Mouse (Mus musculus) monocyte, adult 2 months (primary cell): Measurements from ENCODE around the gene Fras1.

Experiments used
- DNase-seq, 2 experiments: peaks; one replicate each; pipeline ENCODE4 v3.0.0; 2022; ENCODE audit warnings: low spot score in 2 of 2, low read depth in 1 of 2

Gene Fras1

GRCm38 (mm10) chr5:96558049-96558804 is 184.5 kb downstream of the Fras1 start:
- no peak for DNase-seq

DNA sequence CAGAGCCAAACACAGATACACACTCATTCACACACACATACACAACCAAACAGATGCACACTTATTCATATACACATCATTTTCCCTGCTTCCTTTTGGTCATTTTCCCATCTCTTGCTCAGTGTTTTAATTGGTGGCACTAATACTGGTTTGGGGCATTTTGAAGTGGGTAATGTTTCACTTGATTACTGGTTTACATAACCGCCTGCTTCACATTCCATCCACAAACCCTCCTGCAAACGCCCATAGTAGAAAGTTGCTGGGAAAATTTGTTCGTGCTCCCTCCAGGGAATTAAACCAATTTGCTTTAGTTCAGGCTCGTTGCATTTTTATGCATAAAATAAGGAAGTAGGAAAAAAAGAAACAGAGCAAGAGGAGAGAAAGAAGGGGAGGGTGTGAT is 200.8 kb downstream of the Fras1 start:
- DNase-seq: no peak

GRCm38 (mm10) chr5:96578705-96579104 is 204.9 kb downstream of the Fras1 start:
- no peak for DNase-seq

GRCm38 (mm10) chr5:96579938-96580337 is 206.2 kb downstream of the Fras1 start:
- no peak for DNase-seq

DNA sequence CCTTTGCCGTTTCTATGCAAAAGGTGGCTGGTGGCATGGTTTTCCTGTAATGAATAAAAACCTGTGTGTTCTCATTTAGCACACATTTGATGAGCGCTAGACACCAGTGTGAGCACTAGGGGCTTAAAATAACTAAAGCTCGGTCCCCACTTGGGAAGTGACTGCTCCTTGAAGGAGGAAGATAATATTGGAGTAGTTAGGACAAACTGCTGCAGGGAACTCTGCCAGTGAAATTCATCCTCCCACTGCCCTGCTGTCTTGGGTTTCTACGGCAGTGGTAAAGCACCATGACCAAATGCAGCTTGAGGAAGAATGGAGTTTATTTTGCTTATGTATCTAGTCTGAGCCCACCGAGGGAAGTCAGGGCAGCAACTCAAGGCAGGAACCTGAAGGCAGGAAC is 211.0 kb downstream of the Fras1 start:
- no peak for DNase-seq

GRCm38 (mm10) chr5:96590621-96591020 is 216.9 kb downstream of the Fras1 start:
- no peak for DNase-seq

GRCm38 (mm10) chr5:96595793-96596192 is 222.0 kb downstream of the Fras1 start:
- DNase-seq: no peak

DNA sequence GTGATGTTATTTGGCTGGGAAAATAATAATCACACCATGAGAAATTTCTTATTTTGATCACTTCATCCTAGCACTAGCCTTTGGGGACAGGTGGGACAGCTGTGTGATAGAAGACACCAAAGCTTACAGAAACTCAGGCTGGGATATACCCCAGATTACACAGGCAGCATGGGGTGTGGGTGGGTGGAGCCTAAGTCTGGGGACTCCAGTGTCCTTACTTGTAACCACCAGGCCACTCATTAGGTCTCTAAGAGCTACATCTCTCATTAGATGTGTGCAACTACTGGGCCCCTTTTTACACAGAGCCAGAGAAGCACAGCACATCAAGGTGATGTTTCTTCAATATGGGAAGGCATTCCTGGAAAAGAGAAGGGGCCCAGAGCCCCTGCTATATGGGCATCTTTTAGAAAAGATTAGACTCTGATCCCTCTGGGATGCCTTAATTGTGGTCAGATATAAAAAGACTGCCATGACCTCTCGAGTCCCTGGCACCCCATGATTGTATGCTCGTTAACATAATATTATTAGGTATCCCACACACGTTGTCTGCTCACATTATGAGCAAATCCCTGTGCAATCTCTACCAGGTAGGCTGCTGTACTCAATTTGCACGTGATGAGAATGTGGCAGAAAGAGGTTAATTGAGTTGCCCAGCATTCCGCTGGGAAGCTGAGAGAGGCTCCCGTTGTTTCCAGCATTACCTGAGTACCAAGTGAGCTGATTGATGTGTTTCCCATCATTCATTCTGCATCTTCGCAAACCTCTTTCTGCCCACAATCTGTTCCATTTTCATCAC is 230.4 kb downstream of the Fras1 start:
- DNase-seq: no peak

- DNase-seq: no peak
Measured at GRCm38 (mm10) chr5:96608036-96608435, 234.3 kb downstream of the Fras1 start.

DNA sequence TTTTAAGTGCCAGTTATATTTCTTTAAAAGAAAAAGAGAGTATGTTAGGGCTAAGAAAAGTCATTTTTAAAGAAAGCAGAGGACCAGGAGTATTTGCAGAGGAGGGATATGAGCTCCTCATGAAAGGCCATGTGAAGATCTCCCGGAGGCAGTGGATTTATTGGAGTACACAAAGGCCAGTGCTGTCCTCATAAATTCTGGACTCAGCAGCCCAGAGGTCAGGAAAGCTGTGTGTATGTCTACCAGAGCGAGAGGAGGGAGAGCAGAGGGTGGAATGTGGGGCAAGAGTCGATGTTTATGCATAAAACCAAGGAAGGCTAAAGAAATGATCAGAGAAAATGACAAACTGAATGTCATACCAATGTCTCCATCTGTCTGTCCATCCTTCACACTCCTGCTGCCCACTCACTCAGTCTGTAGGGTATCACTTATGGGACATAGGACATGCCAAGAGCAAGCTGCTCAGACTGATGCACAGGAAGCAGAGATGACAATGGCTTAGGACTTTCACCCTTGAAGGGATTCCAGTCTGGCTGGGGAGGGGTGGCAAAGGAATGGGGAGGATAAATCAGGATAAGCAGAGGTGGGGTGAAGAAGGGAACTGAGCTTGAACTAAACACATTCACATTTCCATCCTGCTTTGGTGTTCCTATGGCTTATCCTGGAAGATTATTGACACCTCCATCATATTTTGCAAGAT is 235.0 kb downstream of the Fras1 start:
- no peak for DNase-seq

DNA sequence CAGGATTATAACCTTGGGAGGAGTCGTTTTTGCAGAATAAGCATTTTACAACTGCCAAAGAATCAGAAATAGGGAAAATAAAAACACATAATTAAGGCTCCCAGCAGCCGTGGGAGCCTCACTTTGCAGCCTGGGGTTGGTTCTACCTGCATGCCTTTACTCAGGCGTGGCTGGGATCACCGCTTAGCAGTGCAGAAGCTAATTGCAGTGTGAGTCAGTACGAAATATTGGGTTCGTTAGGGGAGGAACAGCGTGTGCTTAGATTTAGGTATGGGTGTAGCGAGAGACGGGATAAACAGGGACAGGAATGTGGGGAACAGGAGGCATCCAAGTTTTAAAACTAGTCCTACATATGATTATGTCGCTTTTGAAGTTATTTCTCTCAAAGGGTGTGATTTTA is 238.3 kb downstream of the Fras1 start:
- no peak for DNase-seq

DNA sequence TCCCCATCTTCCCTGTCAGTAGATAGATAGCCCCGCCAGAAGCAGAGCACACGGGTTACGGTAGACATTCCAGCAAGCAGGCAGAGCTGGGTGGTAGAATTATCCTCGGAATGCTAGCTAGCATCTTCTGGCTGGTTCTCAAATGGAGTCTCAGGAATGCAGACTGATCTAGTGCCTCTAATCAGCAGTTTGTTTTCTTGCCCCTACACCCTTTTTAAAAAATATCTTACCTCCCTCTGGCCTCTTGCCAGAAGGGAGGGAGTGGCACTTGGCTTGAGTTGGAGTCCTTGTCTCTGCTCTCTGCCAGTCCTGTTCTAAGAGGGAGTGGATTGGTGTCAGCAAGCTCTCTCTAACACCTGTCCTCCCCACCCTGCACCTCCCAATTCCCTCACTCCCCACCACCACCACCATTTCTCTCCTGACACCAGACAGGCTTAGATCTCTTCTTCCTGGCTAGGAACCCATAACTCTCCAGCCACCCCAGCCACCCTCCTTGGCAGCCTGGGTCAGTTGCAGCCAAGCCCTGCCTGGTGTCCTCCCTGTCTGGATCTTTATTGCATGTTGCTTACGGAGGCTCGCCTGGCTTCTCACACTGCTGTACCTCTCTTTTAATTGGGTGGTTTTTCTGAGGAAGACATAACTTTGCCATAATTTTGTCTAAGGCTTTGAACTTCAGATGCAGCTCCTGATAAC is 243.3 kb downstream of the Fras1 start:
- no peak for DNase-seq

GRCm38 (mm10) chr5:96618008-96618407 is 244.3 kb downstream of the Fras1 start:
- DNase-seq: no peak

GRCm38 (mm10) chr5:96620209-96620608 is 246.5 kb downstream of the Fras1 start:
- no peak for DNase-seq

DNA sequence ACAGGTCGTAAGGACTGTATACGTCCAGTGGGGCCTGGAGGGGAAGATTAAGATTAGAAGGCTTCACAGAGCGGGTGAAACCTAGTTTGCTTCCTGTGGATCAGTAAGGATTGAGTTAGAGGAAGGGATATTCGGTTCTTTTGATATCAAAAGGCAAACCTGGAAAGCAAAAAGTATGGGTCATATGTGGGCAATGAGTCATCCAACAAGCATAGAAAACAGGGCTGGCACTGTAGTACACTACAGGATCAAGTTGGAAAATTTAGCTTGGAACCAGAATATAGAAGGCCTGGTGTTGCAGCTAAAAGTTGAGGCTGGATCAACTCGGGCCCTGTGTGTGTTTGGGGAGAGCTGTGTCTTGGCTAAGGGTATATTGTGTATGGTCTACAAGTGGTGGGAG is 246.9 kb downstream of the Fras1 start:
- no peak for DNase-seq

- no peak for DNase-seq
Measured at GRCm38 (mm10) chr5:96622604-96623352, 249.0 kb downstream of the Fras1 start.

DNA sequence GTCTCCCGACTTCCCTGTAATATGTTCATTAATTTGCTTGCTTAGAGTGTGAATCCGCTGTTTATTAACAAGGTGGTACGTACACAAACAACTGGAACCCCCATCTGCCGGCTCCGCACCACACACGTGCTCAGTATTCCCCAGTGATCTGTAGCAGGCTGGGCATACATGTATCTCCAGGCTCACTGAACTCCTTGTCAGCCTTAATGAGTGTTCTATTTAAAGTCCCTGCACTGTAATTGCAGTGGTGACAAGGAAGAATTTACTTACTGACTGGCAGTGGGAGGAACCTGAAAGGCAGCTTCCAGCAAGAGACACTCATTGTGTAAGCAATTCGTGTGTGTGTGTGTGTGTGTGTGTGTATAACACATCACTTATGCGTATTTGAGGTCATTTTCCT is 256.1 kb downstream of the Fras1 start:
- no peak for DNase-seq

GRCm38 (mm10) chr5:96635146-96635862 is 261.5 kb downstream of the Fras1 start:
- DNase-seq: no peak

GRCm38 (mm10) chr5:96635866-96636265 is 262.1 kb downstream of the Fras1 start:
- DNase-seq: no peak
